Mouse (Mus musculus) CH12.LX (cell line): ENCODE data around the gene Tvp23a. TPM values are rescaled to one million over a fixed set of nuclear protein-coding genes. Genes with fewer than 3 reads are reported as not detected.

Source experiments
- DNase-seq: peaks from one replicate; pipeline ENCODE4 v3.0.0-alpha.2; 2013; ENCODE audit errors: extremely low read depth
- H3K27ac ChIP-seq: 2 replicates; pipeline ENCODE4 v1.5.1; 2012; ENCODE audit warnings: low read depth, mild to moderate bottlenecking, control low read depth, moderate library complexity; ENCODE audit not compliant: insufficient read depth
- H3K27me3 ChIP-seq: replicated peaks from 2 replicates; pipeline ENCODE3; 2012; ENCODE audit warnings: inconsistent platforms
- H3K36me3 ChIP-seq, 2 experiments: replicated peaks in 1 of 2; 2 replicates each; pipeline versions ENCODE3 to v1.6.1; 2012; ENCODE audit warnings: inconsistent platforms in 1 of 2, low read length in 1 of 2, mild to moderate bottlenecking in 1 of 2, mixed read lengths in 1 of 2, moderate library complexity in 1 of 2; ENCODE audit not compliant: control insufficient read depth in 1 of 2, insufficient read depth in 1 of 2
- H3K4me1 ChIP-seq, 2 experiments: 2 replicates each; pipeline ENCODE4 v1.6.1; 2012; ENCODE audit warnings: inconsistent platforms in 1 of 2, moderate library complexity in 1 of 2; ENCODE audit not compliant: insufficient read depth in 2 of 2, control insufficient read depth in 1 of 2
- H3K4me2 ChIP-seq: 2 replicates; pipeline ENCODE4 v1.6.1; 2012; ENCODE audit warnings: low read depth, mild to moderate bottlenecking, control low read depth; ENCODE audit not compliant: poor library complexity, insufficient read depth, severe bottlenecking
- H3K4me3 ChIP-seq, 3 experiments: fragments of 150-350 bp in 1 of 3; sonication (generic) in 1 of 3; replicated peaks in 1 of 3; 2 replicates each; pipeline versions ENCODE3 to v1.5.1; 2011 to 2012; ENCODE audit warnings: low read depth in 2 of 3, low read length in 2 of 3, mild to moderate bottlenecking in 2 of 3, moderate library complexity in 2 of 3, control low read depth in 1 of 3, improper control_type of control experiment in 1 of 3, inconsistent platforms in 1 of 3, mixed read lengths in 1 of 3; ENCODE audit not compliant: poor library complexity in 1 of 3
- H3K79me2 ChIP-seq: replicated peaks from 2 replicates; pipeline ENCODE4 v1.6.1; 2012; ENCODE audit warnings: mild to moderate bottlenecking, moderate library complexity; ENCODE audit not compliant: control insufficient read depth, poor library complexity, insufficient read depth, severe bottlenecking; ENCODE audit errors: extremely low read depth
- H3K9ac ChIP-seq: 2 replicates; pipeline ENCODE4 v1.6.1; 2012; ENCODE audit warnings: low read depth, mild to moderate bottlenecking, control low read depth, moderate library complexity; ENCODE audit not compliant: insufficient read depth
- H3K9me3 ChIP-seq: replicated peaks from 2 replicates; pipeline ENCODE3; 2012; ENCODE audit warnings: low read length, inconsistent platforms, mixed read lengths
- BHLHE40 ChIP-seq: IDR thresholded peaks from 2 replicates; pipeline ENCODE4 v1.6.1; 2011; ENCODE audit warnings: mild to moderate bottlenecking, low read depth, low read length, improper control_type of control experiment
- CHD1 ChIP-seq: IDR thresholded peaks from 2 replicates; pipeline ENCODE4 v1.6.1; 2012; ENCODE audit warnings: low read depth, low read length, improper control_type of control experiment, inconsistent platforms
- ELF1 ChIP-seq: IDR thresholded peaks from 2 replicates; pipeline ENCODE4 v1.6.1; 2014; ENCODE audit warnings: low read depth, mild to moderate bottlenecking, inconsistent platforms, low read length, improper control_type of control experiment
- ETS1 ChIP-seq: conservative IDR thresholded peaks from 2 replicates; pipeline ENCODE4 v1.6.1; 2012; ENCODE audit warnings: low read depth, mild to moderate bottlenecking, inconsistent platforms, low read length, improper control_type of control experiment, moderate library complexity
- GABPA ChIP-seq: IDR thresholded peaks from 2 replicates; pipeline ENCODE4 v1.6.1; 2012; ENCODE audit warnings: low read depth, low read length, improper control_type of control experiment, inconsistent platforms; ENCODE audit not compliant: insufficient replicate concordance
- HCFC1 ChIP-seq: IDR thresholded peaks from 2 replicates; pipeline ENCODE4 v1.6.1; 2012; ENCODE audit warnings: low read depth, mild to moderate bottlenecking, inconsistent platforms, low read length, improper control_type of control experiment
- IRF4 ChIP-seq: IDR thresholded peaks from 2 replicates; pipeline ENCODE4 v1.6.1; 2014; ENCODE audit warnings: low read depth, mild to moderate bottlenecking, inconsistent platforms, low read length, improper control_type of control experiment
- JUN ChIP-seq: IDR thresholded peaks from 2 replicates; pipeline ENCODE4 v1.6.1; 2011; ENCODE audit warnings: low read depth, mild to moderate bottlenecking, low read length, improper control_type of control experiment, moderate library complexity; ENCODE audit not compliant: insufficient read depth
- MAFK ChIP-seq: IDR thresholded peaks from 2 replicates; pipeline ENCODE4 v1.6.1; 2011; ENCODE audit warnings: low read length, improper control_type of control experiment; ENCODE audit not compliant: insufficient replicate concordance
- MAX ChIP-seq: IDR thresholded peaks from 2 replicates; pipeline ENCODE4 v1.6.1; 2011; ENCODE audit warnings: low read length, improper control_type of control experiment
- MAZ ChIP-seq: IDR thresholded peaks from 2 replicates; pipeline ENCODE4 v1.6.1; 2012; ENCODE audit warnings: low read depth, mild to moderate bottlenecking, inconsistent platforms, low read length, improper control_type of control experiment, moderate library complexity
- MXI1 ChIP-seq: IDR thresholded peaks from 2 replicates; pipeline ENCODE4 v1.6.1; 2011; ENCODE audit warnings: mild to moderate bottlenecking, low read depth, low read length, improper control_type of control experiment
- NELFE ChIP-seq: IDR thresholded peaks from 2 replicates; pipeline ENCODE4 v1.6.1; 2011; ENCODE audit warnings: low read depth, low read length, improper control_type of control experiment
- NRF1 ChIP-seq: IDR thresholded peaks from 2 replicates; pipeline ENCODE4 v1.6.1; 2014; ENCODE audit warnings: low read depth, mild to moderate bottlenecking, inconsistent platforms, low read length, improper control_type of control experiment, moderate library complexity
- PAX5 ChIP-seq: IDR thresholded peaks from 2 replicates; pipeline ENCODE4 v1.6.1; 2012; ENCODE audit warnings: low read length, inconsistent platforms, mixed read lengths
- POLR2A ChIP-seq: IDR thresholded peaks from 2 replicates; pipeline ENCODE4 v1.6.1; 2011; ENCODE audit warnings: low read depth, mild to moderate bottlenecking, improper control_type of control experiment, low read length
- POLR2AphosphoS2 ChIP-seq: IDR thresholded peaks from 2 replicates; pipeline ENCODE4 v1.6.1; 2011; ENCODE audit warnings: low read depth, low read length, improper control_type of control experiment
- RAD21 ChIP-seq: IDR thresholded peaks from 2 replicates; pipeline ENCODE4 v1.6.1; 2011; ENCODE audit warnings: low read depth, mild to moderate bottlenecking, low read length, improper control_type of control experiment, moderate library complexity
- RCOR1 ChIP-seq: conservative IDR thresholded peaks from 2 replicates; pipeline ENCODE4 v1.6.1; 2012; ENCODE audit warnings: low read depth, mild to moderate bottlenecking, inconsistent platforms, low read length, improper control_type of control experiment
- SIN3A ChIP-seq: IDR thresholded peaks from 2 replicates; pipeline ENCODE4 v1.6.1; 2012; ENCODE audit warnings: low read length, improper control_type of control experiment, inconsistent platforms
- SMC3 ChIP-seq: IDR thresholded peaks from 2 replicates; pipeline ENCODE4 v1.6.1; 2011; ENCODE audit warnings: low read depth, low read length, improper control_type of control experiment
- TBP ChIP-seq: conservative IDR thresholded peaks from 2 replicates; pipeline ENCODE4 v1.6.1; 2011; ENCODE audit warnings: low read depth, low read length, improper control_type of control experiment
- TCF12 ChIP-seq: IDR thresholded peaks from 2 replicates; pipeline ENCODE4 v1.6.1; 2014; ENCODE audit warnings: low read depth, mild to moderate bottlenecking, inconsistent platforms, low read length, improper control_type of control experiment
- USF1 ChIP-seq: IDR thresholded peaks from 2 replicates; pipeline ENCODE4 v1.6.1; 2014; ENCODE audit warnings: low read depth, mild to moderate bottlenecking, inconsistent platforms, low read length, improper control_type of control experiment
- USF2 ChIP-seq: conservative IDR thresholded peaks from 2 replicates; pipeline ENCODE4 v1.6.1; 2011; ENCODE audit warnings: low read depth, low read length, improper control_type of control experiment
- ZNF384 ChIP-seq: IDR thresholded peaks from 2 replicates; pipeline ENCODE4 v1.6.1; 2012; ENCODE audit warnings: low read depth, low read length, improper control_type of control experiment, inconsistent platforms
- dilution Hi-C: fragments of 300-500 bp; cut with MboI; formaldehyde crosslinking; loops from 2 replicates; pipeline ENCODE4 v1.14.3; 2020; ENCODE audit warnings: low sequenced_read_pairs; ENCODE audit not compliant: extremely low pct_unique_long_range_greater_than_20kb, extremely low pct_ligation_motif_present
- in situ Hi-C: fragments of 300-500 bp; cut with MboI; formaldehyde crosslinking; loops from 3 replicates; pipeline ENCODE4 v1.14.3; 2019; ENCODE audit warnings: low sequenced_read_pairs, low pct_ligation_motif_present, low pct_unique_long_range_greater_than_20kb, mixed read lengths
- polyA plus RNA-seq: library from polyadenylated mRNA; unstranded; fragments of >175 nt; gene quantifications from 2 replicates; pipeline ENCODE4 v1.2.1, GENCODE M21; 2012; ENCODE audit warnings: low read depth; ENCODE audit not compliant: insufficient read length
- total RNA-seq, 2 experiments: library from RNA; depleted of rRNA; stranded (reverse); fragments of 300-350 nt in 1 of 2; fragments of >200 nt in 1 of 2; gene quantifications; 2 replicates each; pipeline ENCODE4 v1.2.3; 2012 to 2014

The Tvp23a gene
- total and polyA plus RNA-seq, 3 experiments = 0.68 to 1.8 TPM; not detected in 1

GRCm38 (mm10) chr16:10384060-10384497 lies 63.1 kb downstream of the Tvp23a start:
- H3K36me3 ChIP-seq = no peaks in the 10 kb centered on the region
- in situ Hi-C loops = loop anchor here (25.0 kb wide), 1 partner anchor 297 kb away; no protein-coding TSS in a partner anchor

DNA sequence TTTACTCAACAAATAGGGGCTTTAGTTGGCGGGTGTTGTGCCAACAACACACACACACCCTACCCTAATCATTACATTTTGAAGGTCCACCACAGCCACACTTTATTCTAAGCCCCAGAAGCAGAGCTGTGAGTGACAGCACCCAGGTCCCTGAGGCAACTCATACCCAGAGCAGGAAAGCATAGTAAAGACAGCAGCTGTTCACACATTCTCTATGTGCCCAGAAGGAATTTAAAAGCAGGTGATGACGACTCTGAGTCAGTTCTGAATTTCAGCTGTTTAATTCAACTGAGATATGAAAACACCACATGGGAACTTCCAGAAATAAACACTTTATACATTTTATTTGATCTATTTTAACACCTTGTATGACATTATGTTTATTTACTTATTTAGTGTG lies 67.6 kb downstream of the Tvp23a start:
- H3K27me3 ChIP-seq = peaks cover 20% of the 10 kb centered on the region
- H3K4me3 ChIP-seq = no peak overlapping the region
- H3K36me3 ChIP-seq = no peaks in the 10 kb centered on the region
- no peak for DNase-seq
- H3K9me3 ChIP-seq = no peaks in the 10 kb centered on the region
- H3K27ac ChIP-seq = no peak overlapping the region
- H3K79me2 ChIP-seq = no peaks in the 10 kb centered on the region
- TF ChIP-seq POLR2AphosphoS2 (no peak), IRF4 (no peak), MAX (no peak), ETS1 (no peak), NRF1 (no peak), NELFE (no peak), TCF12 (no peak), CHD1 (no peak), PAX5 (no peak), ZNF384 (no peak), MAZ (no peak), SMC3 (no peak), SIN3A (no peak), JUN (no peak), MAFK (no peak), BHLHE40 (no peak), GABPA (no peak), USF2 (no peak)
- no peak overlapping the region for H3K4me2 ChIP-seq
- H3K4me1 ChIP-seq = peaks cover 0 to 7% of the 10 kb centered on the region in 2 experiments; a peak in 1 of 4 replicates
- dilution Hi-C loops (no loop called here), in situ Hi-C loops (loop anchor here (25.0 kb wide), 1 partner anchor 292 kb away; no protein-coding TSS in a partner anchor)
- H3K9ac ChIP-seq = no peak overlapping the region

More at GRCm38 (mm10) chr16:10384060-10384497, 63.1 kb downstream of the Tvp23a start:
- peak; percentile 27 for DNase-seq
- H3K9ac ChIP-seq = no peak overlapping the region
- H3K4me1 ChIP-seq = peaks cover 0 to 14% of the 10 kb centered on the region in 2 experiments; a peak in 2 of 4 replicates
- H3K4me2 ChIP-seq = peak overlapping the region; percentile 41; the same call in 1 of the 2 replicates
- no peaks in the 10 kb centered on the region for H3K79me2 ChIP-seq
- H3K27me3 ChIP-seq = peaks cover 23% of the 10 kb centered on the region
- dilution Hi-C loops = no loop called here
- no peaks in the 10 kb centered on the region for H3K9me3 ChIP-seq
- TF ChIP-seq RAD21 (no peak), HCFC1 (peak; percentile 26), NELFE (peak; percentile 36; the same call in 1 of the 2 replicates), RCOR1 (no peak), CHD1 (no peak), POLR2A (peak; percentile 63), USF1 (peak; percentile 71), TBP (0 out of 2 replicates have a peak, but pooled peaks have one; percentile 30), TCF12 (peak; percentile 48; the same call in 1 of the 2 replicates), MXI1 (no peak), BHLHE40 (peak; percentile 48; the same call in 1 of the 2 replicates), ELF1 (peak; percentile 83), IRF4 (0 out of 2 replicates have a peak, but pooled peaks have one; percentile 39), MAZ (no peak)
- H3K27ac ChIP-seq = no peak overlapping the region
- peak overlapping the region in 1 of 3 experiments; percentile 34 for H3K4me3 ChIP-seq
